Mouse (Mus musculus) erythroblast, embryonic 14.5 days (primary cell): Measurements from ENCODE around the gene Gm35549.

Source experiments
- GATA1 ChIP-seq: IDR thresholded peaks from 2 replicates; pipeline ENCODE4 v1.6.1; 2012; ENCODE audit warnings: low read length, inconsistent platforms, mixed read lengths
- TAL1 ChIP-seq: IDR thresholded peaks from 3 replicates; pipeline ENCODE4 v1.6.1; 2012; ENCODE audit warnings: low read length, inconsistent platforms, mixed read lengths

DNA sequence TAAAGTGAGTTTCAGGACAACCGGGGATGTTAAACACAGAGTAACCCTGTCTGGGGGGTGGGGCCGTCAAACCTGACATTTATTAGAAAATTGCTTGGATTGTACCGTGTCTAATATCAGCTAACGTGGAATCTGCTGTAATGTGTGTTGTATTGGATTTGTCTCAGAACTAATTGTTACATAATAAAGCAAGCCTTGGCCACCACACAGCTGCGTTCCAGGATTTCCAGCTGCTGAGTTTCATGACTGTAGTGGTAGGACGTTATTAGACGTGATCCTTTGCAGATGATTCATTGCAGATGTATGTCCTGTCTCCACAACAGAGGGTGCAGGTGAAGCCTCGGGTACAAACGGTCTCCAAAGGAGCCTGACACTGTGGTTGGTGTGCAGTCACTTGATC is 7.7 kb downstream of the Gm35549 start:
- TF ChIP-seq TAL1 (no peak), GATA1 (no peak)
